Mouse (Mus musculus) lung, embryonic 14.5 days (tissue): Measurements from ENCODE around the gene 4930449I24Rik. TPM values are rescaled to one million over a fixed set of nuclear protein-coding genes. Genes with fewer than 3 reads are reported as not detected.
"Not testable (repeated sequence)": the region's sequence is repeated elsewhere in the genome, so short reads cannot be mapped to it uniquely, and the experiment has no call there.

Experiments used
- ATAC-seq: fragments of 200-750 bp; cut with Nextera tagmentation; 2 replicates; pipeline ENCODE4 v1.8.0; 2017; ENCODE audit warnings: mild to moderate bottlenecking, moderate TSS enrichment, moderate library complexity; ENCODE audit not compliant: insufficient read depth
- DNase-seq: peaks from one replicate; pipeline ENCODE4 v3.0.0-alpha.2; 2015
- H3K27ac ChIP-seq: fragments of 300-500 bp; sonication (generic); 2 replicates; pipeline ENCODE4 v1.5.1; 2014; ENCODE audit warnings: low read depth, mild to moderate bottlenecking, moderate library complexity
- H3K27me3 ChIP-seq: fragments of 300-500 bp; sonication (generic); 2 replicates; pipeline ENCODE4 v1.6.1; 2014; ENCODE audit warnings: low read length, control low read depth; ENCODE audit not compliant: insufficient read depth
- H3K36me3 ChIP-seq: fragments of 300-500 bp; sonication (generic); 2 replicates; pipeline ENCODE4 v1.6.1; 2014; ENCODE audit warnings: control low read depth; ENCODE audit not compliant: insufficient read depth
- H3K4me1 ChIP-seq: fragments of 300-500 bp; sonication (generic); 2 replicates; pipeline ENCODE4 v1.6.1; 2014; ENCODE audit warnings: antibody characterized with exemption, control low read depth; ENCODE audit not compliant: insufficient read depth
- H3K4me2 ChIP-seq: fragments of 300-500 bp; sonication (generic); 2 replicates; pipeline ENCODE4 v1.6.1; 2014; ENCODE audit warnings: mild to moderate bottlenecking
- H3K4me3 ChIP-seq: fragments of 300-500 bp; sonication (generic); 2 replicates; pipeline ENCODE4 v1.5.1; 2014; ENCODE audit warnings: low read depth, low read length
- H3K9ac ChIP-seq: fragments of 300-500 bp; sonication (generic); 2 replicates; pipeline ENCODE4 v1.6.1; 2014
- H3K9me3 ChIP-seq: fragments of 300-500 bp; sonication (generic); 2 replicates; pipeline ENCODE4 v1.6.1; 2016; ENCODE audit warnings: low read depth, low read length, control low read depth
- CTCF ChIP-seq: IDR thresholded peaks from 2 replicates; pipeline ENCODE4 v1.5.1; 2016; ENCODE audit warnings: antibody characterized with exemption, low read depth
- WGBS: fragments of 180-500 bp; shearing (Covaris S2); extraction: QIAGEN DNeasy Blood & Tissue Kit; methylation state at CpG from one replicate; pipeline ENCODE4 v1.1.7; 2014; 5-methylcytosine and 5-hydroxymethylcytosine counted together
- polyA plus RNA-seq: library from polyadenylated mRNA; unstranded; fragments of >200 nt; fragmentation: Nextera tagmentation; extraction: Ambion mirVana; gene quantifications from 2 replicates; pipeline ENCODE4 v1.2.1, GENCODE M21; 2014

4930449I24Rik gene
- polyA plus RNA-seq = not detected in 2 replicates

- H3K27ac ChIP-seq, H3K4me3 ChIP-seq, H3K9ac ChIP-seq, H3K4me2 ChIP-seq, ATAC-seq, H3K27me3 ChIP-seq, H3K9me3 ChIP-seq, H3K4me1 ChIP-seq, H3K36me3 ChIP-seq, DNase-seq: not testable (repeated sequence)
- no CpG with 5 or more reads among the region's 5 CpGs for WGBS
Measured at GRCm38 (mm10) chr5:146502099-146502498, at the start of gene 4930449I24Rik. TSS of gene 4930449I24Rik (plus strand) at chr5:146502399.

- Histone ChIP-seq H3K4me3 (no peak overlapping the region), H3K36me3 (no peaks in the 10 kb centered on the region), H3K4me1 (no peaks in the 10 kb centered on the region), H3K27ac (no peak overlapping the region), H3K9me3 (no peaks in the 10 kb centered on the region), H3K9ac (no peak overlapping the region), H3K4me2 (no peak overlapping the region), H3K27me3 (no peaks in the 10 kb centered on the region)
- ATAC-seq (no peak), DNase-seq (no peak)
- 88% methylated on average over 6 of the region's 6 CpGs for WGBS
- TF ChIP-seq CTCF = no peak
Measured at GRCm38 (mm10) chr5:146453556-146453955, 48.6 kb upstream of the 4930449I24Rik start.

GRCm38 (mm10) chr5:146461612-146462011, 40.6 kb upstream of the 4930449I24Rik start:
- H3K27ac ChIP-seq = no peak overlapping the region
- H3K4me3 ChIP-seq = no peak overlapping the region
- H3K9ac ChIP-seq = no peak overlapping the region
- no peaks in the 10 kb centered on the region for H3K27me3 ChIP-seq
- H3K36me3 ChIP-seq = no peaks in the 10 kb centered on the region
- DNase-seq = no peak
- H3K4me1 ChIP-seq = no peaks in the 10 kb centered on the region
- TF ChIP-seq CTCF = no peak
- no peak overlapping the region for H3K4me2 ChIP-seq
- WGBS = 66% methylated on average over 8 of the region's 8 CpGs
- ATAC-seq = no peak
- no peaks in the 10 kb centered on the region for H3K9me3 ChIP-seq

- no peak overlapping the region for H3K4me2 ChIP-seq
- H3K27me3 ChIP-seq = no peaks in the 10 kb centered on the region
- H3K9ac ChIP-seq = no peak overlapping the region
- no peaks in the 10 kb centered on the region for H3K4me1 ChIP-seq
- DNase-seq = no peak
- H3K36me3 ChIP-seq = no peaks in the 10 kb centered on the region
- no peaks in the 10 kb centered on the region for H3K9me3 ChIP-seq
- no peak overlapping the region for H3K4me3 ChIP-seq
- no peak for ATAC-seq
- no peak for TF ChIP-seq CTCF
- no peak overlapping the region for H3K27ac ChIP-seq
- WGBS = 90% methylated on average over 19 of the region's 19 CpGs
Measured at GRCm38 (mm10) chr5:146466663-146467062, 35.5 kb upstream of the 4930449I24Rik start.

- Histone ChIP-seq H3K27ac (no peak overlapping the region), H3K36me3 (no peaks in the 10 kb centered on the region), H3K4me2 (no peak overlapping the region), H3K9me3 (no peaks in the 10 kb centered on the region), H3K4me3 (no peak overlapping the region), H3K4me1 (no peaks in the 10 kb centered on the region), H3K9ac (no peak overlapping the region), H3K27me3 (no peaks in the 10 kb centered on the region)
- TF ChIP-seq CTCF = no peak
- WGBS = 89% methylated on average over 9 of the region's 9 CpGs
- ATAC-seq = no peak
- DNase-seq = no peak
Measured at GRCm38 (mm10) chr5:146468311-146468710, 33.9 kb upstream of the 4930449I24Rik start.

- 83% methylated on average over 9 of the region's 9 CpGs for WGBS
- Histone ChIP-seq H3K4me3 (no peak overlapping the region), H3K36me3 (no peaks in the 10 kb centered on the region), H3K4me1 (no peaks in the 10 kb centered on the region), H3K27ac (no peak overlapping the region), H3K4me2 (no peak overlapping the region), H3K9ac (no peak overlapping the region), H3K27me3 (no peaks in the 10 kb centered on the region), H3K9me3 (no peaks in the 10 kb centered on the region)
- DNase-seq = no peak
- no peak for TF ChIP-seq CTCF
- ATAC-seq = no peak
Measured at GRCm38 (mm10) chr5:146470821-146471220, 31.4 kb upstream of the 4930449I24Rik start.

GRCm38 (mm10) chr5:146471311-146471710, 30.9 kb upstream of the 4930449I24Rik start:
- Histone ChIP-seq H3K27ac (no peak overlapping the region), H3K4me1 (no peaks in the 10 kb centered on the region), H3K9ac (no peak overlapping the region), H3K4me3 (no peak overlapping the region), H3K36me3 (no peaks in the 10 kb centered on the region), H3K4me2 (no peak overlapping the region), H3K9me3 (no peaks in the 10 kb centered on the region), H3K27me3 (no peaks in the 10 kb centered on the region)
- WGBS = 67% methylated on average over 5 of the region's 5 CpGs
- DNase-seq (no peak), ATAC-seq (no peak)
- no peak for TF ChIP-seq CTCF

GRCm38 (mm10) chr5:146471821-146472220, 30.4 kb upstream of the 4930449I24Rik start:
- ATAC-seq (no peak), DNase-seq (no peak)
- no peaks in the 10 kb centered on the region for H3K36me3 ChIP-seq
- H3K27ac ChIP-seq = no peak overlapping the region
- H3K4me3 ChIP-seq = no peak overlapping the region
- no peaks in the 10 kb centered on the region for H3K4me1 ChIP-seq
- H3K4me2 ChIP-seq = no peak overlapping the region
- H3K27me3 ChIP-seq = no peaks in the 10 kb centered on the region
- no peak overlapping the region for H3K9ac ChIP-seq
- no peaks in the 10 kb centered on the region for H3K9me3 ChIP-seq
- WGBS = 88% methylated on average over 12 of the region's 12 CpGs
- TF ChIP-seq CTCF = no peak
